Mouse (Mus musculus) c-Kit-positive CD71-positive TER-119-negative erythroid progenitor cells, embryonic 14.5 days (primary cell): ENCODE data around the gene Ccnf.

Source experiments
- DNase-seq: peaks from one replicate; pipeline ENCODE4 v3.0.0-alpha.2; 2013; ENCODE audit warnings: low read depth

The Ccnf gene

DNA sequence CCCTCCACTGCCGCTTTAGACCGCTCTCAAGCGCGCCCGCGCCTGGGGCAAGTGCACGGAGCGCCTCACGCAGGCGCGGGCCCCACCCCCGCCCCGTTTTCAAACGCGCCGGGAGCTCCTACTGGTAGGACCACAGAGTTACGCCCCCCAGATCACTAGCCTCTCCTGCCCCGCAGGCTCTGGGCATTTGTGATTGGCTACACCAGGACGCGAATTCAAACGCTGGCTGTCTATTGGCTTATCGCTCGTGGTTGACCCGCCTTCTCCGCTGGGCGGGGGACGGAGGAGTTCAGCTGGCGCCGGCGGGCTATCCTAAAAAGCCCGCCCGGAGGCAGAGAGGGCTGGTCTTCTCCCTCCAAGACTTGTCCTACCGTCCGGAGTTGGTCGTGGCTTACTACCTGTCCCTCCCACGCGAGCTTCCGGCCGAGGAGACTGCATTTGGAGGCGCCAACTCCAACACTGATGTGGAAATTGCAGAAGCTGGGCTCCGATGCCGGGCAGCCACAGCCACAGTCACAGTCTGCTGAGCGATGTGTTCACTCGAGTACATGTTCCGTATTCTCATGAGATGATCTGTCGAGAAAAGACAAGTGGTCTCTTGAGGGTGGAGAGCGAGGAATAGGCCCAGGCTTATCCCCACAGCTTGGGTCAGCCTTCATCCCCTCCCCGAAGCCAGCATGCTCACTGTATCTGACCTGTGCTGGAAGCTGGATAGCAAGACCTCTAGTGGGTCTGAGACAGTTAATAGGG lies at the start of gene Ccnf:
Ccnf (minus strand) TSS at position 165 of the 750 bp plus-strand sequence.
- peak; percentile 96 for DNase-seq

DNA sequence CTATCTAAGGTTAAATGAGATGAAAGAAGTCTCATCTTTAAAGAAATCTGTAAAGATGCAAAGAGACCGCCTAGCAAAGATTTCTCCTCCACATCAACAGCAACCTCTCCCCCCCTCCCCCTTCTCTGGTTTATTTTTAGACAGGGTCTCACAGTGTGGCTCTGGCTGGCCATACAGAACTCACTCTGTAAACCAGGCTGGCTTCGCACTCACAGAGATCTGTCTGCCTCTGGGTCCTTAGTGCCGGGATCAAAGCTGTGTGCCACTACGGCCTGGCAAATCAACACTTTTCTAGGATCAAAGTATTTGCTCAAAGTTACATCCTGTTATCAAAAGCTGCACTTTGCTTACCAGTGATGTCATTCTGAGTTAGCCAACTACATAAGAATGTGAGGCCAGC lies 49.4 kb upstream of the Ccnf start:
- DNase-seq, result no peak

DNA sequence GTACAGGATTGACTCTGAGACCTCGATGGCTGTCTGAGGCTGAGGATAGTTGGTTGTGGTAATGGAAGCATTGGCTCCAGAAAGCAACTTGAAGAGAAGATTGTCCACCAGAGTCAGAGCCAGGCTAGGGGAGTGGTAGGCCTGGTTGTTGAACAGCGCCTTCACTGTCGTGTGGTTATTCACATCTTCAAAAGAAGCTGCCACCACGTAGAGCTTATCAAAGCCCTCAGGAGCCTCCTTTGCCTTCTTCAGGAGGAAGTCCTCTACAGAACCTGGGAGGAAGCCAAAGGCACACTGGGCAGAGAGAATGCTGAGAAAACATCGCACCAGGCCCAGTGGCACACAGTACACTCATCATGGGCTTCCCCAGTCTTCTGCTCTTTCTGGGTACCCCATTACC lies 38.1 kb upstream of the Ccnf start:
- DNase-seq, result no peak

DNA sequence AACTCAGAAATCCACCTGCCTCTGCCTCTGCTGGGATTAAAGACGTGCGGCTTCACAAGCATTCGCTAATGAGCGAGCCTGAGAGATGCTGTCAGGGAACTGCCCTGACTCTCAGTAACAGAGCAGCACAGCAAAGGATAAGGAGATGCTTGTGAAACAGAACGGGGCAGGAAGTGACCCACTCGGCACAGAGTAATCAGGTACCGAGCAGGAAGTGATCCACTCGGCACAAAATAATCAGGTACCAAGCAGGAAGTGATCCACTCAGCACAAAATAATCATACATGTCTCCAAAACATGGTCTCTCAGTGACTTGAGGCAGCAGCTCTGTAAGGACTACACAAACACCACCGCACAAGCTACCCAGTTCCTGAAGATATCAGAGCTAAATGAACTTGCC lies 37.2 kb upstream of the Ccnf start:
- no peak for DNase-seq

DNA sequence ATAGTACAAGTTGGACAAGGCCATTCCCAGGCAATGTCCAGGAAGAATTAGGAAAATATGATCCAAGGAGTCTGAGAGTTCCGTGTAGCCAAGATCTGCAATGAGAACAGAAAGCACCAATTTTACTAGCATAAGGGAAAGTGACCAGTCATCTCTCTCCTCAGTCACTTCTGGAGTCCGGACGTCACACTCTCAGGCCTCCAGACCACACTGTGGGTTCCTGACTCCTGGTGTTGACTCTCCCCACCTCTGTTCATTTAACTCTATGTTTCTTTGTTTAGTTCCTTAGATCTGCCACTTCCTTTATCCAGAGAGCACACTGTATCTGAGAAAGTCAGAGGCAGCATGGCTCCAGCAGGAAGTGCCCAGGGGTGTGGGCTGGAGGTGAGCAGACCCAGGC lies 34.4 kb upstream of the Ccnf start:
- DNase-seq, result no peak

DNA sequence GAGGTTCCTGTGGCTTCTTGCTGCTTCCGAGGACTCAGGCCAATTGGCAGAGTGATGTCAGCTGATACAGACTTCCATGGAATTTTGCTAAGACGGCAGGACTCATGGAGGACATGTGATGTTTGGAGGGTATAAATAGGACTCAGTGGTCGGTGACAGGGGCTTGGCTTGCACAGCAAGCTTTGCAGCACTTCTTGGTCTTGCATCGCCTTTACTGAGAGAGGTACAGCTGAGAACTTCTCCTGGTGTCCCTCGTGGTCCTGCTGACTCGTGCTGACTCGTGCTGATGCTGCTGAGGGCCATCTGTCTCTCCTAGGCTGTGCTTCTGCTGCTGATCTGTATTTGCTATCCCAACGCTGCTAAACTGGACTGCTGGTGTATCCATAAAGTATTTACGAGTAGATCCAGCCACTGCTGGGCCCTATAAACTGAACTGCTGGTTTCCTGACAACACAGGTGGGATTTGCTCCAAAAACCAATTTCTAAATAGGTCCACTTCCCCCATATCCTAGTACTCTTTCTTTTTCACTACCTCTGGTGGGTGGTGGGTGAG lies 32.1 kb upstream of the Ccnf start:
- no peak for DNase-seq

DNA sequence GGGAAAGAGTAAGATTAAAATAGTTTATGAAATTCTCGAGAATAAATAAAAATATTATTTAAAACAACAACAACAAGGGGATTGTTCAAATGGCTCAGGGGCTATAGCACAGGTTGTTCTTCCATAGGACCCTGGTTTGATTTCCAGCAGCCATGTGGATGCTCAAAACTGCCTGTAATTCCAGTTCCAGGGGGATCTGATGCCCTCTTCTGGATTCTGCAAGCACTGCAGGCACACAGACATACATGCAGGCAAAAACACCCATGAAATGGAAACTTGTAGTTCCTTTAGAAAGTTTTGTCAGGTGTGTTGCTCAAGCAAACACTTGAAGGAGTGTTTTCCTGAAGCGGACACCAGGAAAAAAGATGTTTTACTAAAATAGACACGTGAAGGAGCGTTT lies 31.4 kb upstream of the Ccnf start:
- peak; percentile 13 for DNase-seq

DNA sequence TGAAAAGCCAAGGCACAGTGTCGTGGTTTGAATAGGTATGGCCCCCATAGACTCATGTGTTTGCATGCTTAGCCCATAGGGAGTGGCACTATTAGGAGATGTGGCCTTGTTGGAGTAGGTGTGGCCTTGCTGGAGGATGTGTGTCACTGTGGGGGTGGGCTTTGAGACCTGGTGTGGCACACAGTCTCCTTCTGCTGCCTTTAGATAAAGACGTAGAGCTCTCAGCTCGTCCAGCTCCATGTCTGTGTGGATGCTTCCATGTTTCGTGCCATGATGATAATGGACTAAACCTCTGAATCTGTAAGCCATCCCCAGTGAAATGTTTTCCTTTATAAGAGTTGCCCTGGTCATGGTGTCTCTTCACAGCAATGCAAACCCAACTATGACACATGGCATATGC lies 28.6 kb upstream of the Ccnf start:
- no peak for DNase-seq

DNA sequence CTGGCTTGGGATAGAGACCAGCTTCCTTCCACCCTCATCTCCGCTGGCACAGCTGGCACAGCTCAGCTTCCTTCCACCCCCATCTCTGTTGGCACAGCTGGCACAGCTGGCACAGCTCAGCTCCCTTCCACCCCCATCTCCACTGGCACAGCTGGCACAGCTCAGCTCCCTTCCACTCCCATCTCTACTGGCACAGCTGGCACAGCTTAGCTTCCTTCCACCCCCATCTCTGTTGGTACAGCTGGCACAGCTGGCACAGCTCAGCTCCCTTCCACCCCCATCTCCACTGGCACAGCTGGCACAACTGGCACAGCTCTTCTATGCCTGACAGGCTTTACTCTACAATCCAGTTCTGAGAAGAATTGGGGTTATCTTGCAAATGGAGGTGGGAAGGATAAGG lies 15.8 kb upstream of the Ccnf start:
- no peak for DNase-seq

DNA sequence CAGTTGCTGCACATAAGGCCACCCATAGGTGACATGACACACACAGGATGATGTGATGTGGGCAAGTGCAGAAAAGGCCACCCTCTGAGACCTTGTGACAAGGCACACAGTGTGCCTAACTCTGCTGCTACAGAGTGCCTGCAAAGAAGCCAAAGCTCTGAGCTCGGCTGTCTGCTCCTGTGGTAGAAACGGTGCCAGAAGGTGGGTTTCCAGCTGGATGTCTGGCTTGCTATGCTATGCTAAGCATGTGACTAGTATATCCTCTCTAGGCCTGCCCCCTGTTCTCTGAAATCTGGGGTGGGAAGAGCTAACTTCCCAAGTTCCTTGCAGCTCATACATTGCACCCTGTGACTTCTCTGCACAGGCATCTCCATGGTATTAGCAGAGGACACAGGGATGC lies 13.5 kb upstream of the Ccnf start:
- DNase-seq, result no peak

DNA sequence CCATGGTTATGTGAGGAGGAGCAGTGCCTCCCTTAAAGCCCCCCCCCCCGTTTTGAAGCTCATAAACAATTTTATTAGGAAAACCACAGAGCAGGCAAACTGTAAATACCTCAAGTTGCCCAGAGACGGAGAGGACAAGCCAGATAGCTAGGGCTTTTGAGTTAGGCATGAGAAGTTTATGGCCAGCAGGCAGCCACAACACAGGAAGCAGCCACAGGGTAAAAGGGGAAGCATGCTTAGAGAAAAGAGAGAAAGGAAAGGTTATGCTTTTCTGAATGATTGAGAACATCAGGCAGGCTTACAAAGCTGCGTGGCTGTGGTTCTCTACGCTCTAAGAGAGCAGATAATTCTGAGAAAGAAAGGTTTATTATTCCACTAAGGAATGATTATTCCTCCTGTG lies 9.2 kb upstream of the Ccnf start:
- no peak for DNase-seq

DNA sequence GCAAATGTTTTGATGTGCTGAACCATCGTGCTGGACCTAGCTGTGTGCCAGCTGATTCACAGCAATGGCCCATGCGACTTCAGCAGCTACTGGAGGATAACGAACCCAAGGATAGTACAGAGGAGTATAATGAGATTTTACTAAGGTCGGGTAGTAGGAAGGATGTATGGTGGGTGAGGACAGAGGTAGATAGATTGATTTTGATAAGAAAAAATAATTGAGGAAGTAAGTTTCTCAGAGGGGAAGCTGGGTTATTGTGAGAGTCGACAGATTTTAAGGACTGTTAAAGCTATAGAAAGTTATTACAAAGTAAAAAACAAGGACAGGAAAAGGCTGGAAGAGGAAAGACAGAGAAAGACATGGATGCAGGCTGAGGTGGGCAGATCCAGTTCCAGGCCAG lies 8.4 kb upstream of the Ccnf start:
- no peak for DNase-seq

DNA sequence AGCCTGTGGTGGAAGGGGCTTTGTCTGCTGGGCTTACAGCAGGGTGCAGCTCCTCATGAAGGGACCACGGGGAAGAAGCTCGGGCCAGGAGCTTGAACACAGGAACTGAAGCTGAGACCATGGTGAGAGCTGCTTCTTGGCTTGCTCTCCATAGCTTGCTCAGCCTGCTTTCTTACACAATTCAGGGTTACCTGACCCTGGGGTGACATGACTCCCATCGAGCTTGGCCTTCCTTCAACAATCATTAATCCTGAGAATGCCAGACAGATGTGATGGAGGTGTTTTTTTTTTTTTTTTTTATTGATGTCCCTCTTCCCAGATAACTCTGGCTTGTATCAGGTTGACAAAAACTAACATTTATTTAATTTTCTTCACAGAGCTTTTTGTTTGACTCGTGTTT lies 7.7 kb upstream of the Ccnf start:
- DNase-seq, result no peak

DNA sequence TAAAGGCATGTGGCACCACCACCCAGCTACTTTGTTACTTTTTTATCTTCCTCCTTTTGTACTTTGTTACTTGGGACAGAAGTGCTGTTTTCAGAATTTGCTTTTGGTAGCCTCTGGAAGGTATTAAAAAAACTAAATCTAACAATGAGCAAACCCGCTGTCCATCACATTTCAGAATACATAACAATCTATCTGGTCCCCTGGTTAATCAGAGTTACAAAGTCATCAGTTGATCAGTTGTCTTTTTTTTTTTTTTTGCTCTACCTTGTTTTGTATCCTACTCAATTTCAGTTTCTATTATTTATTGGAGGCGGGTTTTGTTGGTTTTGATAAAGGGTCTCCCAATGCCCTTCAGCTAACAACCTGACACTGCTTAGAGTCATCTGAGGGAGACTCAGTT lies 1.0 kb upstream of the Ccnf start:
- DNase-seq, result no peak

DNA sequence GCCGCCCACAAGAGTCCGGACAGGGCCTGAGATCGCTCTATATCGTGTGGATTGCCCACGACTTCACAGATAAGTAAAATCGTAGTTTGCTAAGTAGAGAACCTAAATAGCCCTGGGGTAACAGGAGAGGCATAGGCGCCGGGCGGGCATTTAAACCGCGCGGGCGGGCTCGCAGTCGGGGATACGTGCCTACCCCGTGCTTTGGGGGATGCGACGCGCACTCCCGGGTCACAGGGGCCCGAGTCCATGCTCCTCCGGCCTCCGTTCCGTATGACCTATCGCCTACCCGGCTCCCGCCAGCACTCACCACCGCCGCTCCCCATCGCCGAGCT lies 330 bp downstream of the Ccnf start:
- DNase-seq, result no peak

DNA sequence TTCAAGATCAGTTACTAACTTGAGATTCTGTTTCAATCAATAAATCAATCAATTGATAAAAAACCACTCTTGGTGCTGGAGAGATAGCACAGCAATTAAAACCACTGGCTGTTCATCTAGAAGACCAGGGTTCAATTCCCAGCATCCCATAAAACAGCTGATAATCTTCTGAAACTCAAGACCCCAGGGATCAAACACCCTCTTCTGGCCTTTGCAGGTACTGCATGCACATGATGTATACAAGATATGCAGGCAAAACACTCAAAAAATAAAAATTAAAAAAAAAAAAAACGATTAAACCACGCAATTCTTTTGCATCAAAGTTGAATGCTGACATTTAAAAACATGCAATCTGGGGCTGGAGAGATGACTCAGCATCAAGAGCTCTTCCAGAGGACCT lies 2.6 kb downstream of the Ccnf start:
- DNase-seq, result no peak

DNA sequence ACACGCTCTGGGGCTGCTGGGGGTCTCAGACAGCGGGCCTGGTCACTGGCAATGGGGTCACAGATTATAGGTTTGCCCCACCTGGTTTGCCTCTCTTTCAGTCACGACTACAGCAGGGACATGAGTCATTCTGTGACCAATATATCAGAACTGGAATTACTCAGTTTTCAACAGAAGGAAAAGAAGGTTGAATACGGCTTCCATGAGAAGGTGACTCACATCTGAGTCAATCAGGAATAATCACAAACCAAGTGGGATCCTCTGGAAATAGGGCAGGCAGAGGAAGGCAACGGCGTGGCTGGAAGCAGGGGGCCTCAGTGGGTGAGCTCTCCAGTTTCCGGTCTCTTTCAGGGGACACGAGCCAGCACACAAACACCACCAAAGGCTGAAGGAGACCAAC lies 7.2 kb downstream of the Ccnf start:
- DNase-seq, result no peak

DNA sequence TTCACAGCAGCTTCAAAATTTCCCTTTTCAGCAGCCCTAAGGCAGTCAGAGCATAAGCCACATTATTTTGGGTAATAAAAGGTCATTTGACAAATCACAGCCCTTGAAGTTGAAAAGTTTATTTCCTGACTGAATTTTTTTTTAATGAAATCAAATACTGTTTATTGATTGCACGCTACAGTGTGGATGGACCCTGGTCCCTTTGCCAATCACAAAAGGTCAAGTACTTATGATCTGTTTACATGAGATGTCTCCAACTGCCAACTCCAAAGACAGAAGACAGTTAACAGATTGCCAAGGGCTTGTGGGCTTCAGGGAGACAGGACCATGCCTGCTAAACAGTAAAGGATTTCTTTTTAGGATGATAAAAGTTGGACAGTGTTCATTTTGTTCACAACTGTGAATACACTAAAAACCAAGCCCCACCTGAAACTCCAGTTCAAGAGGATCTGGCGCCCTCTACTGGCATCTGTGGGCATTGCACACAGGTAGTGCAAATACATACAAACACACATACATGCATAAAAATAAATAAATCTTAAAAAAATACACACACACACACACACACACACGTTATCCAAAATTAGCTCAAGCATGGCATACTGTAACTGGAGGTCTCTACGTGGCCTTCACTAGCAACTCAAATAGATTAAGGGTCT lies 7.8 kb downstream of the Ccnf start:
- DNase-seq, result no peak

DNA sequence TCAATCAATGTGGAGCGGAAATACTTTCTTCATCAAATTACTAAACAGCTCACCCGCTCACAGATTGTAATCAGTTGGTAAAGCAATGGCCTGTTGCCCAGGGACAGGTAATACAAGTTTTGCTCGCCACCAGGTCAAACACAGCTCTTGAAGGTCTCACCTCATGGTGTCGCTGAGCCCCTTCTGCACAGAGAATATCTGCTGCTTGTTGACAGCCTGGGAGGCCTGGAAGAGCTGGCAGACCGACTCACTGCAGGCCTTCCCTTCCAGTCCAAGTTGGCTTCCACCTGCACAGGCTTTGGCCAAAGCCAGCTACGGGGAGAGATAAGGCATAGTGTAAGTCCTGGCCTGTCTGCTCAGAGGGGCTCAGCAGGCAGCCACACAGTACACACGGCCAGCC lies 14.4 kb downstream of the Ccnf start:
- no peak for DNase-seq

DNA sequence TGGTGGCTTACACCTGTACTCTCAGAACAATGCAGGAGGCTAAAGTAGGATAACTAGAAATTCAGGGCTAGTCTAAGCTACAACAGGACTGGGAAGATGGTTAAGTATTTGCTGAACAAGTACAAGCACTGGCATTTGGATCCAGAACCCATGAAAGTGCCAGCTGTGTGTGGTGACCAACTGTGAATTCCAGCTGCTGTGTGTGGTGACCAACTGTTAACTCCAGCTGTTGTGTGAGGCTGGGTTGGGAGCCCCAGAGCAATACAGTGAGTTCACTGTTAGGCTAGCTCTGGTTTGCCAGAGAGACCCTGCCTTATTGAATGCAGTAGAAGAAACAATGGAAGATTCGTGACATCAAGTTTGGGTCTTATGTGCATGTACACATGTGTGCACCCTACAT lies 14.8 kb downstream of the Ccnf start:
- no peak for DNase-seq

DNA sequence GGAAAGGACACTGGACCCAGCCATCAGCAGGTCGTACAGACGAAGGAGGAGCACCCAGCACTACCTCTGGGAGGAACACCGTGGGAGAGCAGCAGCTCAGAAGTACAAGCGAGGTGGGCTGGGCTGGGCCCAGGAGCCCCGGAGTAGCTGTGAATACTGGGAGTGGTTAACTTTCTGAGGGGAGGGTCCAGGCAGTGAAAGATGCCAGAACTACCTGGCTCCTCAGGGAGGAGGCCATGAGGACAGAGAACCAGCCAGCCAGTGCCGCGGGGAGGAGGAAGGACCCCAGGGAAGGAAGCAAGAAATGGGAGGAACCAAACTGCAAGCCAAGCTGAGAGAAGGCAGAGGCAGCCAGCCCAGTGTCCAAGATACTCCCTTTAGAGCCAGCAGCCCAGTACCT lies 23.3 kb downstream of the Ccnf start:
- DNase-seq, result no peak

DNA sequence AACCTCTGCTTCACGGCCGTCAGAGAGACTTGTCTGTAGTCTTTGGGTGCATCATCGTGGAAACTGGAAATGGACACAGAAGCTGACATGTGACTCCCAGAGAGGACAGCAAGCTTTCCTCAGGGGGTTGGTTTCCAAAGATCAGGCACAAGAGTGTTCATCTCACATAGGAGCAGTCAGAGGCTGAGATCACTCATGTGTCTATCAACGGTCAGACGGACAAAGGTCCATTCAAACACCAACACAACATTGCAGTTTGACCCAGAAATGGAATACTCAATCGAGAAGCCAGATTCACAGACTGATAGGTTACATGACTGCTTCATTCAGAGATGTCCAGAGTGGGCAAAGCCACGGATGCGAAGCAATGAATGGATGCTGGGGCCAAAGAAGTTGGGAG lies 24.6 kb downstream of the Ccnf start:
- no peak for DNase-seq

DNA sequence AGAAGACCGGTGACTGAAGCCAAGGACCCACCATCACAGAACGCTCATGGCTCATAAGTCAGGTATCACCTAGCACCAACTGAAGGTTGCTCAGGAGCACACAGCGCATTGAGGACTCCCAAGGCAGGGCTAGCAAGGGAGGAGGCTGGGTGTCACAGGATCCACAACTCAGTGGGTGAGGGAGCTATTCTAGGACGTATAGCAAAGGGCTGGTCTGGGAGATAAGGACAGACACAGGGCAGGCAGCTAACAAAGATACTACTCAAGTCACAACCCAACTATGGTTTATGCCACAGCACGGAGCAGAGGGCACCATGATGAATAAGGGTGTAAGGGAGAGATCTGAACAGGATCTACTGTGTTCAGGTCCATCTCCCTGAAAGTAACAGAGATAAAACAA lies 25.4 kb downstream of the Ccnf start:
- DNase-seq, result peak; percentile 75

DNA sequence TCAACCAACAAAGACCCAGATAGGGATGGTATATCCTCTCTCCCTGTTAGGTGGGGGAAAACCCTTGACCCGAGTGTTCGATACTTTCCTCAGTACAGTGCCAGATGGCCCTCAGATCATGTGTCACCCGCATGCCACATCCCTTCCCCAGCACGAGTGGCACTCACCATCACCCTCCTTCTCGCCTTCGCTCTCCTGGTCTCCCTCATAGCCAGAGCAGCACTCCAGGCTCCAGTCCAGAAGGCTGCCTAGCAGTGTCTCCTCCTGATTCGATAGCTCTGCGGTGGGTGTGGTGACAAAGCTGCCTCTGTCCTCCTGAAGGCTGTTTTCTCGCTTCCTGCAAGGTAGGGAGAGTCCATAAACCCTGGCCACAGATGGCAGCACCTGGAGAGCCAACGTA lies 26.5 kb downstream of the Ccnf start:
- DNase-seq, result no peak
